Mouse (Mus musculus) adrenal gland, adult (tissue): Measurements from ENCODE around the gene Wdpcp.

Source experiments
- DNase-seq, 2 experiments: peaks; one replicate each; pipeline ENCODE4 v3.0.0; 2022 to 2023; ENCODE audit warnings: low spot score in 1 of 2; ENCODE audit not compliant: inconsistent age in 2 of 2

The Wdpcp gene

DNA sequence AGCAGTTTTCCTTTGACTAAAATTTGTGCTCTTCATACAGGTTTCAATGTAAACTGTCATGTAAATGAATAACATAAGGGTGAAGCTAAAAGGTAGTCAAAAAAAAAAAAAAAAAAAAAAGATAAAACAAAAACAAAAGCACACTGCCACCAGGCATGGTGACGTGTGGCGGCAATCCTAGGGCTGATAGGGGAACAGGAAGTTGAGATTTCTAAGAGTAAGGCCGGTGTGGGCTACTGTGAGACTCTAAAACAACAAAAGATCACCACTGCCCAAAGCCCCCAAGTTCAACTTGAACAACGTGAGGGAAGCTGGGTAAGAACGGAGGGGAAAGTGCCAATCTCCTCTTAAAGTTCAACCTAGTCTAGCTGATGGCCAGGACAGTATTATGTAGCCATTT is 3.0 kb upstream of the Wdpcp start:
- DNase-seq = no peak

DNA sequence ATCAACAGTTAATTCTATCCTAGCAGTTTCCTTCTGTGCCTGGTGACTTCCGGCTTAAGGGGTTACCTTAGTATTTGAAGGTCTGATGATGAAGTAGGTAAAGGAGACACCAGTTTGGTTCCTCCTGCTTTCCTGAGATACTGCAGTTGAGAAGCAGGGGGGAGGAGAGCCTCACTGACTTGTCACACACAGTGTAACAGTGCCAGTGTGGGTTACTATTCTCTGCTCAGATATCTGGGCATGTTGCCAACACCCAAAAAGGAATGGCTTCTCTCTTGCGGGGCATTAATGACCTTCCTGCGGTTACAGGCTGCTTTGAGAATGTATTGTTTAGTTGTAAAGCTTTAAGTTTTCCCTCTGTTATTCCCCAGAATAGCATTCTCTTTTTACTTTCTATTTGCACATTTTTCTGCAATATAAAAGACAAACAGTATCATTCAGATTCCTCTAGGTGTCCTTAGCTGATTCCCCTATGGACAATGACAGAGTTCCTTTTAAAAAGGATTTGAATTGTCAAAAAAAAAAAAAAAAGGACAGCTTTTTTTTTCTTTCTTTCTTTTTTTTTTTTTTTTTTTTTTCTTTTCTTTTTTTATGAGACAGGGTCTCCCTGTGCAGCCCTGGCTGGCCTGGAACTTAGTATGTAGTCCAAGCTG is 2.5 kb upstream of the Wdpcp start:
- peak; percentile 67 to 86 for DNase-seq

DNA sequence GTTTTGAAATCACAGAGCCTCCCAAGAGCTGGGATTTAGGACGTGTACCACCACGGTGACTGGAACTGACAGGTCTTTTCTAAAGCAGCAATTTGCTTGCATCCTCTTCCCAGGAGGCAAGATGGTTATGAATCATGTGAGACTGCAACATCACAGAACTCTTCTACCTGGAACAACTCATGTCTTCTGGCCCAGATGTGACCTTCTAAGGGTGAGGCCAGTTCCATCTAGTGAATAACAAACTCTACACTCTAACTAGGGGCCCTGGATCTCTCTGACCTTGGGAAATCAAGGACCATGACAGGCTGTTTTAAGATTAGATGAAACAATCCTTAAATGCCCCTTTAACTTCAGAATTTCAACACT is 1.9 kb upstream of the Wdpcp start:
- DNase-seq = peak in 1 of 2 experiments; percentile 77

DNA sequence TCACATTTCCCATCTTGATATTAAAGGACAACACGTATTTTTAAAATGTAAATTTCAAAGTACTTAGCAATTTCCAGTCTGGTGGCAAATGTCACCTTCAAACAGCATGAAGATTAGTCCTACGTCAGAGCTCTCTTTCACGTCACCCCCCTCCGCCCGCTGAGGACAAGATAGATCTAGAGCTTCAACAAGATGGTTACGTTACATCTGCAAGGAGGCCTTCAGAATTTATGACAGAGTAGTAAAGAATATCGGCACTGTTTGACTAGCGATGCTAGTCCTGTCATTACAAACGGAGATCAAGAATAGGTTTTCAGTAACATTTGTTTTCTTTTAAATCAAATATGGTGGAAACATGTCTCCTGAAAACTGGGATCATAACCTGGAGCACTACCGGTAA is 1.1 kb upstream of the Wdpcp start:
- DNase-seq = peak; percentile 45 to 82

DNA sequence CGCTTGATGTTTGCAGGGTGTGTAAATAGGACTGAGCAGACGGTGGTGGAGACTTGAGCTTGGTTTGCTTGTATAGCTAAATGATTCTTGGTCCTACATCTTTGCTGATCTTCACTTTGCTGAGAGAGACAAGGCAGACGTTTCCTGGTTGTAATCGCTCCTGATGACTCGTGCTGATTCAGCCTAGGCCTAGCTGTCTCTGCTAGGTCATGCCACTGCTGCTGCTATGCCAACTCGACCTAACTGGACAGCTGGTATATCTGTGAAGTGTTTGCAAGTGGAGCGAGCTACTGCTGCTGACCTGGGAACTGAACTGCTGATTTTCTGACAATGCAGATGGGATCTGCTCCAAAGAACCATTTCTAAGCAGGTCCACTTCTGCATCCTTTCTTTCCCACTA is 9.4 kb downstream of the Wdpcp start:
- DNase-seq = peak; percentile 52 to 74

DNA sequence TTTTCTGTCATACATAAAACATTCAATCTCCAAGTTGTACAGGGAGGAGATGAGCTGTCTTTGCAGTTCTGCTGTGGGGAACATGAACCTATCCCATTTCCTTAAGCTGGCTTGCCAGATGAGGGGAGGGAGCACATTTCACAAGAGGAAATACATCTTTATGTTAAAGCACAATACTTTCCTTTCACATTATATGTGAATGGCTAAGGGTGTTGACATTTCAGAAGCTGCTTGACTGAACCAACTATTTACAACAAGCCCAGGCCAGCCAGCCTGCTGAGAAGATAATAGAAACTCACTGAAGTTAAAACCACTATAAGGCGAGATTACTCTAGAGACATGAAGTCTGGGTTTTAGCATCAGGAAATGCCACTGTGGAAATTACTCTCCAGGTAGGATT is 11.3 kb downstream of the Wdpcp start:
- no peak for DNase-seq

DNA sequence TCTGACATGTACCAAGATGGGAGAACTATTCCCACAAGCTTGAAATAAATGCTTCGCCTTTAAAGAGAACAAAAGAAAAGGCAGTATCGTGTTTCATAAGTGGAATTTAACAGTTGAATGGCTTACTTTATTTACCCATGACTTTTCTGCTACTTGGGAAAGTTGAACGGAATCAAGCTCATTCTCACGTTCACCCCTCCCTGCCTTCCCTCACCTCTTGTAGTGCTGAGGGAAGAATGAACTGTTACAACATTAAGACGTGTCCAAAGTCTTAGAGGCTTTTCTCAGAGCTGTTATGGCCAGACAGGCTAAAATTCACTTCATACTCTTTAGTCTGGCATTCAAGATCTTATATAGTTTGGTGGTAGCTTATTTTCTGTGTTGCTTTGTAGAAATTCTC is 30.5 kb downstream of the Wdpcp start:
- DNase-seq = no peak

DNA sequence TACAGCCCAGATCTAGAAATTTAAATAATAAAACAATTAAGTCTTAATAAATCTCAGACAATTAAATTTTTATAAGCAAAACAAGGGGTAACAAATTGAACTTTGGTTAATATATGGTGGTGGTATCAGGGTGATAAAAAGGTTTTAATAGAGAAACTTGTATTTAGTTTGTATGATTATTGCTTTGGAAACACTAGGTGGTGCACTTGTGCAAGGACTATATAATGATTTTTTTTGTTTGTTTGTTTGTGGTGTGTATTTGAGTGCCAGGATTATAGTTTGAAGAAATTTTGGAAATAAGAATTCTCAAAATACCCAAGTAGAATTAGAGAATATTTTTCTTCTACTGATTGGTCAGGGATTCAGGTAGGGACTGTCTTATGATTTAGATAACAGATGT is 43.9 kb downstream of the Wdpcp start:
- DNase-seq = no peak

DNA sequence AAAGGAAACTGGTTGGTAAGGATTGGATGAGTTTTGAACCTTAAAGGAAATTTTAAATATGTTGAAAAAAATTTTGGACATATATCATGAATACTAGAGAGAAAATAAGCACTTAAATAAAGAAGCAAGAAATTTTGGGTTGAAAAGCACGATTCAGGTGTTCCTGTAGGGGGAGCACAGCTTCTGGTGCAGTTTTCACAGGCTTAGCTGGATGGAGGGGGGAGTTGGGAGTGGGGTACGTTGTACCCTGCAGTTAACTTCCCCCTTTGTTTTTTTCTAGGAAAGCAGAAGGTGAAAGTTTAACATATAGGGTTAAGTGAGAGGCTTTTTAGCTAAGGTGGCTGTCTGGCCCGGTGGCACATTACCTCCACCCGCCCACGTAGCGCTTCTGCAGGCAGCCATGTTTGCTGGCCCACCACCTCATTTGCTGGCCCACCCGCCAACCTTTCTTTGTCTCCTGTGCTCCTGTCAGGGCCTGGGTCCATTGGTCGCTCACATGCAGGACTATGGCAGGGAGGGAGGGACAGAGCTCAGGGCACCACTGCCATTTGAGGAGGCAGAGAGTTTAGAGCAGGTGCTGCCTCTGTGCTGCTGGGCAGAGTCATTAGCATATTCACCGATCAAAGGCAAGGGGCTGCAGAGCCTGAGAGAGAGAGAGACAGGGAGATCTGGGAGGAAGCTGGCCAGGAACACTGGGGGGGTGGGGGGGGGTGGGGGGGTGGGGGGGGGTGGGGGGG is 62.3 kb downstream of the Wdpcp start:
- DNase-seq = no peak

DNA sequence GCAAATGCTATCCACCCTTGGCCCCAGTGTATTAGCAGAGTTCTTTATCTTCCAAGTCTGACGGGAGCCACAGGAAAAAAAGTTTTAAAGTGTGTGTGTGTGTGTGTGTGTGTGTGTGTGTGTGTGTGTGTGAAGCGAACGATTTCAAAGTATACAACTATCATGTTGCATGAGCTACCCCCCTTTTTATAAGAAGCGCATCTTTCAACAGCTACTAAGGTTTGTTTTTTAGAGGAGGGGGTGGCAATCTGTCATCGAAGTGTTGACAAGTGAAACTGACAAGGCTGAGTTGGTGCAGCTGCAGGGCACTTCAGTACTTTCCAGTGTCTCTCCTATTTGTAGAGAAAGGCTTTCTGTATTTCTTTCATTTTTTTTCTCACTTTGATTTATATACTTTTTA is 66.3 kb downstream of the Wdpcp start:
- DNase-seq = no peak

DNA sequence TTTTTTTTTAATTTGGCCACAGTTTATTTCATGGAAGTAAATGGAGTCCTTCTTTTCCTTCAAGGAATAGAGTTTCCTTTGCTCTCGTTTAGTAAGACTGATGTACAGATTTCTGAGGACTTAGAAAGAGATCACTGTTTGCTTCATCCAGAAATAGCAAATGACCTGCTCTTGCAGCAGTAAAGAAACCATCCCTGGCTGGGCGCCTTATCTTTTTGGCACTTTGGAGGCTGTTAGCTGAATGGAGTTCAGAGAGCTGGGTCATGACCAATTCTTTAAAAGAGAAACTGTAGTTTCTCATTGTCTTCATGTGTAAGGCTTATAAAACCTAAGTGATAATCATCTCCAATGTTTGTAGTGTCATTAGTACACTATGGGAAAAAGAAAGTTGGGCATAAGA is 67.5 kb downstream of the Wdpcp start:
- peak in 1 of 2 experiments; percentile 52 for DNase-seq

DNA sequence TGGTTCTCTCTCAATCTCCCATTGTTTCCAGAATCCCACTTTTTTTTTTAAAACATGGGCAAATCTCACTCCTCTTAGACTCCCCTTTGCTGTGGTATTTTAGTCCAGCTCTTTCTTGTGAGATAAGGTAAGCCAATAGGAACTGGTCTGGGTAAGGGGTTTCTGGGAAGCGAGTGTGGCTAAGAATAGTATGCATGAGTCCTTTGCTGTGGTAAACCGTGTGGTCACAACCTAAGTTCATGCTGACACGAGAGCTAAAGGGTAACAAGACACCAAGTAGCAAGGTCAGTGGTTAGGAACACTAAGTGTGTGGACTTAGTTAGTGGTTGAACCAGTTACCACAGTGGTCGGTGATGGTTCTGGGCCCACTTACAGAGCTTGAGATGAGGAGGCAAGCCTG is 72.2 kb downstream of the Wdpcp start:
- no peak for DNase-seq

DNA sequence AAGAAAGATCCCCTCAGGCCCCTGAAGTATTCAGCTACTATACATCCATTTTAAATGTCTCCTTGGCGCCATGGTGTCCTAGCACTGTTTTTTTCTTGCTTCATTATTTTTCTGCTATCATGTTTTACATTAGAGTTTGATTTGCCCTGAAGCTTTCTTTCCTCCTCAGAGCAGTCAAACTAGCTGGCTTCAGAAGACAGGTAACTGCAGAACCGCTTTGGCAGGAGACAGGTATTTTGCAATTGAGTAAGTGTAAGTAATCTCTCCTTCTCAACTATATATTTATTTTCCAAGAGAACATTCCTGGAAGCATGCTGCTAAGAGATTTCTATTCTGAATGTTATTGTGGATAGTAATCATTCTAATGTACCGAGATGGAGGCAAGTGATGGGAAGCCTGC is 74.1 kb downstream of the Wdpcp start:
- no peak for DNase-seq

DNA sequence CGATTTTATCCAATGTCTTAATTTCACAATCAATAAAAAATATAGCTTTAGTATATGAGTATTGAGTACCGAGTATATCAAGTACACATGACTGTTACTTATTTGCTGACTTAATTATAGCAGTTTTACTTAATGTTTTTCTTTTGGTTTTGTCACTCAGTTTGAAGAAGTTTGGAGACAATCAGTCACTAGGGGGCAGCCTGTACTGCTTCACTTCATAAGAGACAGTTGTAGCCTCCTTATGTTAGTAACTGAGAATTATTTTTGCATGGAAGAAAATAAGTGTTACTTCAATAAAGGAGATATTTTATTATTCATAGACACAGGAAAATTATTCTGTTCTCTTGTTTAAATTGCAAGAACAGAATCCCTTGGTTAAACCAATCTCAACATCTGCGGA is 87.0 kb downstream of the Wdpcp start:
- DNase-seq = peak in 1 of 2 experiments; percentile 66

DNA sequence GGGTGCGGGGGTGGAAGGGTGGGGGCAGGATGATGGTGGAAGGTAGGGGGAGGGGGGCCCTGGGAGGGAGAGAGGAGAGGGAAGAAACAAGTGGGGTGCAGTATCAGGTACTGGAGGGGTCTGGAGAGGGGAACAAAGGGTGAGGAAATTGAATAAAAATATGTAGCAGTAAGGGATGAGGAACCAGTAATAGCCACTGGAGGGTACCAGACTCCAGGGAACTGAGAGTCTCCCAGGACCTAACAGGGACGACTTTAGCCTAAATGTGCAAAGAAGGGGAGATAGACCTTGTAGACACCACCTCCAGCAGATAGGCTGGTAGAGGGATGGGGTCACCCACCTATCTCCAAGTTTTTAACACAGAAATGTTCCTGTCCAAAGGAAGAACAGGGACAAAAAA is 105.0 kb downstream of the Wdpcp start:
- no peak for DNase-seq

DNA sequence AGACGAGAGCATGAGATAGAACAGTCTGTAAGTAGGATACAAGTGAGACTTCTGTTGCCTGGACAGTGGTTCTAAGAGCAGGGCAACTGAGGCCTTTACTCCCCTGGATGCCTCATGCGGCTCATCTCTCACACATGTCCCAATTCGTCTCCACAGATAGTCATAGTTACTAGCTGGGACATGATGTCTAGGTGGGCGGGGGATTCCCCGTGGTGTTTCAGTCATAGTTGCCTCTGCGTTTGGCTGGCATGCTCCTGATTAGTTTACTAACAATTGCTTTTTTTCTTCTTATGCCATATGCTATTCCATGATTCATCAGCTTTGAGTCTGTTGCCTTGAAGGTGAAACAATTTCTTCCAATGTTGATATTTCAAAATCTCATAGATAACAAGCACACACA is 116.4 kb downstream of the Wdpcp start:
- DNase-seq = no peak

DNA sequence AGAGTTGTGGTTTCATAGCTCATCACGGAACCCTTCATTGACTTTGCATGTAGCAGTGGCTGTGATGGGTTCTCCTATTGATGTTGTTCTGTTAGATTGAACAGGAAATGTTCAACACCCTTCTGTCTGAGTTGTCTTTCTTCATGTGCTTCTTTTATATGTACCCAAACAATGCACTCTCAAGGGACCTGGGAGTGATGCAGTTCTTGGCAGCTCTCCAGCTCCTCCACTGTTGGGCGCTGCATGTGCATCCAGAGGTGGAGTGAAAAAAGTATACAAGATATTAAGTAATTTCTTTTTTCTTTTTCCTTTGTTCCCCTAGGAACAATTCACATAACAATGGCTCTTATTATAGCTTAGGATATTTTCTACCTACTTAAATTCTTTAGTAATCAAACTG is 118.7 kb downstream of the Wdpcp start:
- DNase-seq = no peak

DNA sequence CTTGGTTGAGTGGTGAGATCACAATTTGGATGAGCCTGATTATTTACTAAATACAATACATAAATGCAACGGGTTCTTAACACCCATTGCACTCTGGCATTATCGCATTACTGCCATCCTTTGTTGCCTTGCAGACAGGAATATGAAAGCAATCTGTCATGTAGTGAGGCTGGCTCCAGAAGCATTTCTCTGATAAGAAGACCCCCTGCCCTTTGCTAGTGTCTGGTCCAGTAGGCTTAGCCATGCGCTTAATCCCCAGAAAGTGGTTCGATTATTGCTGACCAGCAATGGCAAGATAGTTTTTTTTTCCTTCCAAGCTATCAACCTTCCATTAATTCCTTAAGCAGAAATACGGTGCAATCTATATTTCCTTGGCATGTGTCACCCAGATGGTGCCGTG is 122.1 kb downstream of the Wdpcp start:
- no peak for DNase-seq

DNA sequence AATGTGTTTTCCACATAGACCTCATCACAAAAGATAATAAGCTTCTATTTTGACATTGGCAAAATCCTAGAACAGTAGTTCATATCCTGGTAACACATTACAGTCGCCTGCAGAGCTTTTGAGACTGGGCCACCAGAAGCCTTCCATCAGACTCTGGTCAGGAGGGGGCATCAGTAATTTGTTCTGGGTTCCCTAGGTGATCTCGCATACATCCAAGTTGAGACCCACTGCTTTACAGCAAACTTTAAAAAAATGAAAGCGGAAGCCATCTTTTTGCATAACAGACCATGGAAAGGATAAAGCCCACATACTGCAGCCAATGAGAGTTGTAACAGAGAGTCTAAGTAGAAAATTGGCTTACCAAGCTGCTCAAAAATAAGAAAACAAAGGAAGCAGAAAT is 125.6 kb downstream of the Wdpcp start:
- no peak for DNase-seq

DNA sequence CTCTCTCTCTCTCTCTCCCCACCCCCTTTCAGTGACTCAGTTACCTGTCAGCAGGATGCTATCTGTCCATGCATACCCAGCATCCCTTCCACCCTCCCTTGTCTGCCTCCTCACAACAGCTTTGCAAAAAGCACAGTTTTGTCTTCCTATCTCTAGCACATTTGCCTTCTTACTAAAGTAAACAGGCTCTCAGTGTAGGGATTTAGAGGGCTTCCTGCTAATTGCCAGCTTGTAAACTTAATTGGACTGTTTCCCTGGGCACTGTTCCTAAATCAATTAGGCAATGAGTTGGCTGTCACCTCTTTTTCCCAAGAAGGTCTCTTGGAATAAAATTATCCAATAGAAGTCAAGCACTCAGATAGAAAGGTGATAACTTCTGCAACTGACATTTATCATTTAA is 141.5 kb downstream of the Wdpcp start:
- no peak for DNase-seq

DNA sequence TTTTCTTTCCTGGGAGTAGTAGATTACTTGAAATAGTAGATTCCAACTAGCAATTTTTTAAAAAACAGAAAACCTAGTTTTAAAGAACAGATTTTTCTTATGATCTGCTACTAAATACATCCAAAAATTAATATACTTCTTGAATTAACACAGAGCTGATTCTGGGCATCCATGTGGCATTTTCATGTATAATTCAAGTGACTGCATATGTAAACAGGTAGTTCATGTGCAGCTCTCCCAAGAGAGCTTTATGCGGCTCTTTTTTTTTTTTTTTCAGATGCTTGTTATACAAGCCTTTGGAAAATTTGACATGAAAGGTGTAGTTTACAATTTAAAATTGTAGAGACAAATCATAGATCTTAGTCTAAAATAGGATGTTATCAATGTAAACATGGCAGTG is 142.0 kb downstream of the Wdpcp start:
- no peak for DNase-seq

DNA sequence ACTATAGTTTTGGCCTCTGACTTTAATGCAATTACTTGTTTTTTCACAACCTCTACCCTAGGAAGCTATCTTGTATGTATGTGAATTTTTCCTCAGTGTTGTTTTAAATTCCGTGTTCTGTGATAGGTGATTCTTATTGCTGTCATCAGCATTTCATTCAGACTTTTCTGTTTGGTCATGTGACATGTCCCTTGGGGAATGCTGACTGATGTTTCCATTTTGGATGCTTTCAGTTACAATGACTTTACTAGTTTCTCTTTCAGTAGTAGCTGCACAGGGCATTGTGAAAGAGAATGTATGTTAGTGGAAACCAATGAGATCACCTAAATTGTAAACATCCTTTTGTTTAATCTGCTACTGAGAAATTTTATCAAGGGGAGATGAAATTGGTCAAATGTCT is 154.3 kb downstream of the Wdpcp start:
- DNase-seq = no peak

DNA sequence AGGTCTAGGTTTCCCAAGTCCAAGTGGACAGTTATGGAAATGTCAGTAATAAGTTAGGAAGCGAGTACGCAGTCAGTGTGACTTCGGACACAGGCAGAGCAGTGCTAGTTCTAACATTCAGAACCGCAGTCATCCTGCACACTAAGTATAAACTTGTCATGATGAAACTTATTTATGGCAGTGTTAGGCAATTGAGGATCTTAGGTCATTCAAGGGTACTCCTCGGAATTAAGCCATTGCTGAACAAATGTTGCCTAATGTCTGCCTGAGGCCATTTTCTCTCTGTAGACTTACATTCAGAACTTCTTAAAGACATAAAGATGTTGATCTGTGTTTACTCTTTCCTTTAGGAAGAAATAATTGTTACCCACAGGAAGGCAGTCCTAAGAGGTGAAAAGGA is 157.0 kb downstream of the Wdpcp start:
- peak in 1 of 2 experiments; percentile 65 for DNase-seq
